Mouse (Mus musculus) cerebellum, postnatal 36 days (tissue): ENCODE measurements around the gene Asap3.

Source experiments
- DNase-seq, 2 experiments: peaks; one replicate each; pipeline ENCODE4 v3.0.0; 2021 to 2022; ENCODE audit warnings: mixed read lengths in 2 of 2

The Asap3 gene

DNA sequence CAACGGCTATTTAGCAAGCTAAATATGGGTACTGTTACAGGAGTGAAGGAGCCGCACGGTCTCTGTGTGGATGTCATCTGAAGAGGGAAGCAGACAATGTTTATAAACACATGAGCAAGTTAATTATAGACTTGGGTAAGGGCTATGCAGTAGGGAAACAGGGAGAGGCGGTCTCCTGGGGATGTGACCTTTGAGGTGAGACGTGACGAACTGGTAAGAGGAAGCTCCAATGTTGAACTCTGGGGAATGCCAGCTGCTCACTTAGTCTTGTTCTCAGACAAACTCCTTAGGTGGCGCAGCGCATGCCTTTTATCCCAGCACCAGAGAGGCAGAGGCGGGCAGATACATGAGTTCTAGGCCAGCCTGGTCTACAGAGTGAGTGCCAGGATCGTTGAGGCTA lies 55.7 kb downstream of the Asap3 start:
- DNase-seq, result no peak

DNA sequence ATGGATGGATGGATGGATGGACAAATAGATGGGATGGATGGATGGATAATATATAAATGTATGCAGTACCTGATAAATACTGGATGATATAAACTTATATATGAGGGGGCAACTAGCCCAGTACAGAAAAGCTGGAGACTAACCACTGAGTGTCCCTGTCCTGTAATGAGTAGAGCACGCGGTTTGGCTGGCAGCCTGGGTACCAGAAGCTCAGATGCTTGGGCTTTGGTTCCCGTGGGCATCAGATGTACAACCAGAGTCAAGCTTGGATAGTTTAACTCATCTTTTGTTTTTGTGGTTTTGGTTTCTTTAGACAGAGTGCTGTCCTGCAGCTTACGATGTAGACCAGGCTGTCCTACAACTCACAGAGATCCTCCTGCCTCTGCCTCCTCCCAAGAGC lies 57.4 kb downstream of the Asap3 start:
- DNase-seq, result no peak

DNA sequence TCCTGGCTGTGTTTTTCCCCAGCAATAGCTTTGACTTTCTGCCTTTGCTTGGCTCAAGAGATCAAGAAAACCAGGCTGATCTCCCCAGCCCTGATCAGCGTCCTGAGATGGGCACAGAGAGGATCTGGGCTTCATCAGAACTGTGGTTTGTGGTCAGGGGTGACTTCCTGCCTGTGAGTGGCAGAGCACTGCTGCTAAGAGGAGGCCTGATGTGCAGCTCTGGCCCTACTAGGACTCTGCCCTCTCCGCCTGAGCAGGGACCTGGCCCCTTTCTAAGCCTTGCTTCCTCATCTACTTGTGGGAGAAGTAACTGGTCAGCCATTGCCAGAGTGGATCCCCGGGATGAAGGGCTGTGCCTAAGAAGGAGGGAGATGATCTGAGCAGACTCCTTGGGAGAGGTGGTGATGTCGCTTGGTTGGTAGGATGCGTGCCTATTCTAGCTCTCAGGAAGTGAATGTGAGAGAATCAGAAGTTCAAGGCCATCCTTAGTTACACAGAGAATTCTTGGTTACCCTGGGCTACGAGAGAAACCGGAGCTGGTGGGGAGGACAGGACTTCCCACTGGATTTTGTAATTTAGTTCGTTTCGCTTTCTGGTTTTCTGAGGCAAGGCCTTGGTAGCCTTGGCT lies 60.7 kb downstream of the Asap3 start:
- DNase-seq, result no peak

DNA sequence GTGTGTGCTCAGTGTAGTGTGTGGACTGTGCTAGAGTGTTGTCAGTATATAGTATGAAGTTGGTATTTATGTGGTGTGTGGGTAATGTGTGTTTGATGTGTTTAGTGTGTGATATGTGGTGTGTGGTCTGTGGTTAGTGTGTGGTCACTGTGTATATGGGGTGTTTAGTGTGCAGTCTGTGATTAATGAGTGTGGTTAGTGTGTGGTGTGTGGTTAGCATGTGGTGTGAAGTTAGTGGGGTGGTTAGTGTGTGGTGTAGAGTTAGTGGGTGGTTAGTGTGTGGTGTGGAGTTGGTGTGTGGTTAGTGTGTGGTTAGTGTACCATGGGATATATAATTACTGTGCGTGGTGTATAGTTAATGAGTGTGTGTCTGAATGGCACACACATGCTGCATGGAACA lies 62.7 kb downstream of the Asap3 start:
- DNase-seq, result no peak

DNA sequence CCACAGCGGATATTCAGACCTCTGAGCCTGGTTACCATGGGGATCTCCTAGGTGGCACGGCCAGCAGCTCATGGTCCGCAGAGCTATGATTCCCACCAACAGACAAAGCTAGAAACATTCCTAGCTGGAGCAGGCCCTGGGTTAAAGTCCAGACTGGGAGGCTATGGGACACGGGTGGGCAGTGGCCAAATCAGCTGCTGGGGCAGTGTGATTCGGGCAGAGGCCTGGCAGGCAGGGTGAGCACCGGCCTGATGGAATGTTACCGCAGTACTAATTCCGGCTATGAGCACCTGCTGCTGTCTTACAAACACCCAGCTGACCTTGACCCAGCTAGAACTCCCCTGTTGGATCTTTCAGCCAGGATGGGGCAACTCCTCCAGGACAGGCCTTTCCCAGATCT lies 64.5 kb downstream of the Asap3 start:
- no peak for DNase-seq

DNA sequence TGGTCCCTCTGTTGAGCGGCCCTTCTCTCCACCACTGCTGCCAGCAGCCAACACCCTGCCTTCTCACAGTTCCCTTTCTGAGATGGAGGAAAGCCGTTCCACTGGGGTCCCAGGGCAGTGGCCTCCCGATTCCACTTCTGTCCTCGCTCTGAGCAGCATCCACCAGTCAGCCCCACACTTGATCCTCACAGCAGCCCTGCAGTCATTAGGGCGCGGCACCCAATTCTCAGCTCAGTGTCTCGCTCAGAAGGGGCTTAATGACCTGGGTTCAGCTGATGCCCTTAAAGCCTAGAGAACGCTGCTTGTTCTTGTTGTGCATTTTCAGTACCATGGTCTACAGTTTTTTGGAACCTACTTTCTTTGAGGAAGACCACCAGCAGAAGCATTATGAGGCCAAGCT lies 74.9 kb downstream of the Asap3 start:
- no peak for DNase-seq

DNA sequence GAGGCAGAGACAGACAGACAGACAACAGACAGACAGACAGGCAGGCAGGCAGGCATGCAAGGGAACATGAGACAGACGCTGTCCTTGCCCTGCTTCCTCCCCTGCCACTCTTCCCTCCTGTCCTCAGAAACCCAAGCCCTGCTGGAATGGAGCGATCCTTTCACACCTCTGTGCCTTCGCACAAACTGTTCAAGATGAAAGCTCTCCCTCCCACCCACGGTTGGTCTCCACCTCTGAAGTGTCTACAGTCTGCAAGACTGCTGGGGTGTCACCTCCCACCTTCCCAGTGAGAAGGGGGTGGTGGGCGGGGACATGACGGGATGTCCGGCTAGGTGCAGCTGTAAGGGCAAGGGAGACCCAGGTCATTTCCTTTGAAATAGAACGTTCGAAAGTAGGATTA lies 75.4 kb downstream of the Asap3 start:
- DNase-seq, result no peak

DNA sequence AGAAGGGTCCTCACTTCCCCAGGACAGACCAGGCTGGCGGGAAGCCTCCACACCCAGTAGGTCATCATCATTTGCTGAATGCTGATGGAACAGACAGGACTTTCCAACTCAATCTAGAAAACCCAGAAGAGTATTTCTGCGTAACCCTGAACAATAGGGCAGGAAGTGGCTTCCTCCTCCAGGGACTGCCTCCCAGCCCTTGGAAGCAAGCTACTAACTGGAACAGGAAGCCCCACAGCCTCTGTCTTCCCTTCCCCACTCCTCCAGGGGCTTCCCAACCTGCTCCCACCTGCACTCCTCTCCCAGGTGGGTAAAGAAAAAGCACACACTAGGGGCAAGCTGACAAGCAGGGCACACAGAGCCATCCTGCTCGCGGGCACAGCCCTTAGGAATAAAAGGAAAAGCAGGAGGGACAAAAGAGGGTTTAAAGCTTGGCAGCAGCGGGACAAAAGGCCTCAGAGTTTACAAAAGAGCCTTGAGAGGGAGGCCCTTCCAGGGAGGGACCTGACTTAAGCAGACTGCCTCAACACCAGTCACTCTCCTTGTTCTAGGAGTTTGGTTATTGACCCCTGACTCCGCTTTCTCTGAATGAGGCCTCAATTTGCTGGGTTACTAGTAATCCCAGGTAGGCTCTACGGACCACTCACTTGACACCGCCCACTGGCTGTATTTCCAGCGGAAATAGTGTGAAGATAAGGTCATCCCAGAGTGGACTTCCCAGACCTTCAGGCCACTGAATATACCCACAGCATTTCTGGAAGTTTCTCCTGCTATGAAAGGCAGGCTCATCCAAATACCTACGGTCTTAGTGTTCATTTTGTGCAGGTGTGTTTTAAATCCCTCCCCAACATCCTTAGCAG lies 76.7 kb downstream of the Asap3 start:
- DNase-seq, result no peak

DNA sequence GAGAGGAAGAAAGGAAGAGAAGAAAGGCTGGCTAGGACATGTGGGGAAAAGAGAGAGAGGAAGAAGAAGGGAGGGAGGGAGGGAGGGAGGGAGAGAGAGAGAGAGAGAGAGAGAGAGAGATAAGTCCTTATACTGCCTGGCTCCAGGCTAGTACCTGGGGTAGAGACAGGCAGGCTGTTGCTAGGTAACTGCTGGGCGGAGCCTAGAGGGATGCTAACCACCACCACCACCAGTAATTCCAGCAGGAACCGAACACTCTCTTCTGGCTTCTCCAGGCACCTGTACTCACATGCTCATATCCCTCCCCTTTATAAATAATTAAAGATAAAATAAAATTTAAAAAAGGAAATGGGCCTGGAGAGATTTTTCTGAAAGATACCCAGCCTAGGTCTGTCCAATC lies 77.6 kb downstream of the Asap3 start:
- DNase-seq, result peak; percentile 20 to 21

DNA sequence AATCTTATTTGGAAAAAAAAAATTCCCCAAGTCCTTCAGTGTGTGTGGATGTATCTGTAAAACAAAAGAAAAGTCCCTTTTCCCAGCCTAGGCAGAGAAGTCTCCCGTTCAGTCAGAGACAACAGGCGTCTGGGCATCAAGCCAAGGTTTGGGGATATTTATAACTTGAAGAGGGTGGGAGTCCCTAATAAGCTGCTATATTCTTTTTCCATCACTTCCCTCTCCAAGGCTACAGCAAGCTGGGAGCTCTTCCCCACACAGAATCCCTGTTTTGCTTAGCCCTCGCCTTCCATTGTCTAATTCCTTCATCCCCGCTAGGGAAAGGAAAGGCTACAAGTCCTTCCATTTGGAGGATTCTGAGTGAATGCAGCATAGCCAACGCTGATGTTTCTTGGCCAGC lies 78.3 kb downstream of the Asap3 start, which contains the start of gene Zfp46:
TSS of gene Zfp46 (plus strand) at position 229 of the 400 bp plus-strand sequence.
- peak; percentile 65 to 74 for DNase-seq

DNA sequence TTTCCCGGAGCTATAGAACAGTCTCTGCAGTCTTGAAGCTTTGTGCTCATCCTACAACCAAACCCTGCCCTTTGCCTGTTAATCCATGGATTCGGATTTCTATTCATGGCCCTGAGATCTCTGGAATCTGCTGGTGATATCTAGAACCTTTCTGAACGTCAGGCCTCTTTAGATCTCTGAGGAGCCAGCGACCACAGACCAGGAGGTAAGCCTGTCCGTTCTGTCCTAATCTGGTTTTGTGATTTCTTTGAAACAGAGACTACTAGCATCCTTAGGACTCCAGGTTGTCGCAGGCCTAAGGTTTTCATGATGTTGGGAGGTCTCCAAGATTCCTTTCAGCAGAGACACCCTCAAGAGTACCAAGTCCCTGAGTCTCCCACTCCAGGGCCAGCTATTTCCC lies 78.7 kb downstream of the Asap3 start:
- peak in 1 of 2 experiments; percentile 57 for DNase-seq

DNA sequence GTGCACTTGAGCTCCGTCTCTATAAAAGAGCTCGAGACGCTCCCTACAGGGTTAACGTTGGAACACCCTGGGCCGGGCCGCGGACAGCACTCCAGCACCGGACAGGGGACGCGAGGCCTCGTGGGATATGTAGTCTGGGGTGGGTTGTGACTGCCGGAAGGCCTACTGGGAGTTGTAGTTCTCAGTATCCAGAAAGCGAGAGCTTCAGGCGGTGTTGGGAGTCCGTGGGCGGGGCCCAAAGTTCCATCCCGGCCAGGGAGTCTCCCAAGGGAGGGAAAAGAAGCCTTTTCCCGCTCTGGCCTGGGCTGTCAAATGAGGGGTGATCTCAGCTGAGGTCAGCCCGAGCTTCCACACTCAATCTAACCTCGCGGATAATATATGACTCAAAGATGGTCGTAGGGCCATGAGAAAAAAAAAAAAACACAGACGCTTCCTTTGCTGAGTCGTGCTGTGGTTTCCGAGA lies 79.2 kb downstream of the Asap3 start:
- peak; percentile 91 to 92 for DNase-seq

DNA sequence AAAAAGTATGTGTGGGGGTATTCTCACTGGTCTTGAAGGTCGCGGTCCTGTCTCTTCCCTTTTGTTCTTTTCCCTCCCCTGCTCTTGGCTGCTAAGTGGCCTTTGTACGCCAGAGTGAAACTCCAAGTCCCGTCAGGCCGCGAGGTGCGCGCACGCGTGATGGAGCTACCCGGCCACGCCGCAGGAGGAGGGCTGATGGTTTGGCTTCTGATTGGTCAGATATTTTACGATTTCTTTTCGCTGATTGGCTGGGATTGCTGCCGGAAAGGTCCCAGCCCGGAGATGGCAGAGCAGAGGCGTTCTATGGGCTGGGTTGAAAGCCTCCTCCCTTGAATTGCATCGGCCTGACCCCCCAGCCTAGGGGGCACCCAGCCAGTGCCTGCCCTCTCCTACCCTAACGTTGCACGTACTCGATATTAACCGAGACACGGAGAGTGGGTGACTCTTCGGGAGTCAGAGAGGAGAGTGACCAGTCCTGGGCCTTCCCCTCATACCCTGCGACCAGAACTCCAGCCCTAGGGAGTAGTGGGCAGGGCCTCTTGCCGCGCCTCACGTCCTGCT lies 79.7 kb downstream of the Asap3 start:
- peak; percentile 96 for DNase-seq

DNA sequence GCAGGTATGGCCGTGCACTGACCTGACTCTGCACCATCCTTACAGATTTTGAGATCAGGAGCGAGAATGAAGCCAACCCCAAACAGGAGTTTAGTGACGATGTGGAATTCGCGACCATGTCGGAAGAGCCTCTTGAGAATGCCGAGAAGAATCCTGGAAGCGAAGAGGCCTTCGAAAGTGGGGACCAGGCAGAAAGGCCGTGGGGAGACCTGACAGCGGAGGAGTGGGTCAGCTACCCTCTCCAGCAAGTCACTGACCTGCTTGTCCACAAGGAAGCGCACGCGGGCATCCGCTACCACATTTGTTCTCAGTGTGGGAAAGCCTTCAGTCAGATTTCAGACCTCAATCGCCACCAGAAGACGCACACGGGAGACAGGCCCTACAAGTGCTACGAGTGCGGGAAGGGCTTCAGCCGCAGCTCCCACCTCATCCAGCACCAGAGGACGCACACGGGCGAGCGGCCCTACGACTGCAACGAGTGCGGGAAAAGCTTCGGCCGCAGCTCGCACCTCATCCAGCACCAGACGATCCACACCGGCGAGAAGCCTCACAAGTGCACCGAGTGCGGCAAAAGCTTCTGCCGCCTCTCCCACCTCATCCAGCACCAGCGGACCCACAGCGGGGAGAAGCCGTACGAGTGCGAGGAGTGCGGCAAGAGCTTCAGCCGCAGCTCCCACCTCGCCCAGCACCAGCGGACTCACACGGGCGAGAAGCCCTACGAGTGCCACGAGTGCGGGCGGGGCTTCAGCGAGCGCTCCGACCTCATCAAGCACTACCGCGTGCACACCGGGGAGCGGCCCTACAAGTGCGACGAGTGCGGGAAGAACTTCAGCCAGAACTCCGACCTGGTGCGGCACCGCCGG lies 84.0 kb downstream of the Asap3 start:
- no peak for DNase-seq

DNA sequence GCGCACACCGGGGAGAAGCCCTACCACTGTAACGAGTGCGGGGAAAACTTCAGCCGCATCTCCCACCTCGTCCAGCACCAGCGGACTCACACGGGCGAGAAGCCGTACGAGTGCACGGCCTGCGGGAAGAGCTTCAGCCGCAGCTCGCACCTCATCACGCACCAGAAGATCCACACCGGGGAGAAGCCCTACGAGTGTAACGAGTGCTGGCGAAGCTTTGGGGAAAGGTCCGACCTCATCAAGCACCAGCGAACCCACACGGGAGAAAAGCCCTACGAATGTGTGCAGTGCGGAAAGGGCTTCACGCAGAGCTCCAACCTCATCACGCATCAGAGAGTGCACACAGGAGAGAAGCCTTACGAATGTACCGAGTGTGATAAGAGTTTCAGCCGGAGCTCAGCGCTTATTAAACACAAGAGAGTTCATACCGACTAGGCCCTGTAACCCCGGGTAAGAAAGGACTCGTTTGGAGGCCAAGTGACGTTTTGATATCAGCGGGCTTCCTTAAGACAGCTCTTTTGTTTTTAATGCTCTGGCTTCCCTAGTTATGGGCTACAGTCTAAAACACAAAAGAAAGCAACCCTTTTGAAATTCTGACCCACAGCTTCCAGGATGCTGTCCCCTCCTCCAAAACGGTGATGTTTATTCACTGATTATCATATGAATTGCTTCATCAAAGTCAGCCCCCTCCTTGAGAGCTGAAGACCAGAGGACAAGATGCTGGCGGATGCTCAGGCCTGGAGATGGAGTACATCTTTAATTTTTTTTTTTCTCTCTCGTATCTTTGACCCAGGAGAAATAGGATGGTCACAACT lies 84.8 kb downstream of the Asap3 start:
- DNase-seq, result no peak

DNA sequence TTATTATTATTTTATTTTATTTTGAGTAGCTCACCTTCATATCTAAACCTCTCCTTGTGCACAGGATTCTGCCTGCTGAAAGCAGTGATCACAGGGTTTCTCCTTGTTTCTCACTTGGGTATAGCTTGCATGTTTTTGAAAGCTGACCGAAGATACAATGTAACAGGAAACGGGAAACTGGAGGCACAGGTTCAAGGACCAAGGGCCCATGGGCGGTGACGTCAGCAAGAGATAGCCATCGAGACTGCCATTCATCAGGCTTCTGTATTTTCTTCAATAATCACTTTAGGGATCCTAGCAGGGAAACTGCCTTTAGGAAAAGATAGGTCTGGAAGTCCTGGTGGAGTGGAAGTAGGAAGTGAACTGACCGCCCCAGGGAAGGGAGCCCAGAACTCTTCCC lies 85.5 kb downstream of the Asap3 start:
- DNase-seq, result no peak
